Mouse (Mus musculus) kidney, adult 18-20 months (tissue): ENCODE data around the gene Trhde.

ENCODE experiments used
- DNase-seq: peaks from one replicate; pipeline ENCODE4 v3.0.0; 2021

The Trhde gene

DNA sequence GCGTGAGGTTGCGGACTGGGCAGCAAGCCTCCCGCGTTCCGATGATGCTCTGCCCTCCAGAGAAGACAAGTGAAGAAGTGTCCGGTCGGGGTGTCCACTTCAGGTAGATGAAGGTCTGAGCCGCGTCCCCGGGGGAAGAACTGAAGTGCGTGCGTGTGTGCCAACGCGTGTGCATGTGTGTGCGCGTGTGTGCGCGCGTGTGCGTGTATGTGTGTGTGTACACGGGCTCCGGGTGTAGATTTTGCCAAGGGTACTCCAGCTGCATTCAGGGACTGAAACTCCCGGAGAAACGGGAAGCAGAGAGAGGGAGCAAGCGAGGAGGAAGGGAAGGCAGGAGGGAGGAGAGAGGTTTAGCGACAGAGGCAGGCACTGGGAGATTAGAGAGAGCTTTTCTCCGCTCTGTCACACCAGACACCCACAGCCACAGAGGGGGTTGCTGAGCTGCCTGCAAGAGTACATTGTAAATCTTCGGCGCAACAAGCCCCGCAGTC, at the start of gene Trhde:
Gene Trhde (minus strand): TSS at position 147 of the 491 bp plus-strand sequence.
- DNase-seq, result no peak

DNA sequence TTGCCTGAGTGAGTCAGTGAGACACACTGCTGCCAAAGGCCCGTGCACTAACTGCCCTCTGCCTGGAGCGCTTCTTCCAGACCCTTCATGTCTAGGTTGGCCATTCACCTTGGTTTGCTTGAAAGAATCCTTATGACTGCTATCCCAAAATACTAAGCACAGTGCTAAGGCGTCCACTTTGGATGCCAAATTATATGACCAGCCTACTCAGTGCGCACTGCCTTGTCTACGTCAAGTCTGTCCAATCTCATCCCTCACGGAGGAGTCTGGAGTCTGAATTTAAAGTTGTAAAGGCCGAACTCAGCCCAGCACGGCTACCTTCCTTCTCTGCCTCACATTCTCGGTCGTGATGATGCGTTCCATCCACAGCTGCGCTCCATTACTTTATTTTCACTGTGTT, 39.9 kb upstream of the Trhde start:
- no peak for DNase-seq

DNA sequence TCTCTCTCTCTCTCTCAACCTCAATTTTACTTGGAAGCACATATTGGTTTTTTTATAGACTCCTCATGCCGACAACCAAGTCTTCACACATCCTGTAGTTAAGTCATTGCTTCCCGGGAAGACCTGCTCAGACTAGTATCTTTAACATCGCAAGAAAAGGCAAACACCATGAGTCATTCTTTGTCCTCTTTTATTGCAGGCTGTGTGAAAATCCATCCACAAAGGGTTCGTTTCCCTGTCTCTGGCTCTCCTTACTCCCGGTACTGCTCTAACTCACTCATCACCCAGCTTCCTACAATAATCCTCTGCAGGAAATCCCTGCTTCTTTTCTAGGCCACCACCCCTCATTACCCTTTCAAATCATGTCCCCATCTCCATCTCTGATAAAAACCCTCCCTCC, 39.3 kb upstream of the Trhde start:
- no peak for DNase-seq

DNA sequence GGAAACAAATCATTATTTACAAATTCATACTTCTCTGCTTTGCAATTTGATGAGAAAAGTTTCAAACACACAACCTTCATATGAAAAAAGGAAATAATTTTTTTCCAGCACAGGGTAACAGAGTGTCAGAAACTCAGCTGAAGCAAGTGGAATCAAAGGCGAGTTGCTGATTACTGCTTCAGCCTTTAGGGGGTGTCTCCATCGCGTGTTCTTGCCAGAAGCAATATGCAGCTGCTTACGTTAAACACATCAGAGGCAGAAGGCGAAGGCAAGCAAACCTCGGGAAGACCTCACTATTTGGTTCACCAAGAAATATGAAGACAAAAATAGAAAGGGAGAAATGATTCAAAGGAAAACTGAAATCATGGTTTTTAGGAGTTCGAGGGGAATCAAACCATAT, 29.2 kb upstream of the Trhde start:
- DNase-seq, result no peak

DNA sequence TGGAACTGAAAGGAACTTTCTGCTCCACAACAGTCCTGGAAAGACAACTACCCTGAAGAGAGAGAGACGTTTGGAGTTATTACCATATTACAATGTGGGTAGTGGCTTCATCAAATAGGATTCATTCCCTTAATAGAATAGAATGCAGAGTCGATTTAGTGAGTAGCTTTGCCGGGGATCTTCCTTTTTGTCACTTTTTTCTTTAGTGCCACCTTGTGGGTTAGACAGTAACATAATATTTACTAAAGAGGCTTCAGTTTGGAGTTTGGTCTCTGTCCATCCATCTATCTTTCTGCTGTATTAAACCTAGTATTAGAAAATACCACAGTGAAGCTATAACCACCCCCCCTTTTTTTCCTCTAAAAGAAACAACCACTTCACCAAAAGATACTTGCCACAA, 6.7 kb upstream of the Trhde start:
- DNase-seq, result no peak

DNA sequence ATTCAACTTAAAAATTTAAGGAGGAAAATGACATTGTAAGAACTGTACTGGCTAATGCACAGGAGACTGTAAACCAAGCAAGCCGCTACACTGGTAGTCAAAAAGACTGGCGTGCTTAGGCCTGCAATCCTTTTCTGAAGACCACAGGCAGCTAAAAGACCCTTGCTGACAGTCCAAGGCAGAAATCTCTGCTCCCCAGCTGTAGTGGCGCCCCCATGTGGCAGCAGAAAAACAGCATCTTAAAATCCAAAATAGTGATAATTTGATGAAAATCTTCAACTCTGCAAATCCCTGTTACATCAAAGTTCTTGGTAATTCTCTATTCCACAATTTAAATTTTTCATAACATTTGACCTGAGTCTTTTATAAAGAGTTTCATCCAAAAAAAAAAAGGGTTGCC, 3.8 kb upstream of the Trhde start:
- DNase-seq, result no peak

DNA sequence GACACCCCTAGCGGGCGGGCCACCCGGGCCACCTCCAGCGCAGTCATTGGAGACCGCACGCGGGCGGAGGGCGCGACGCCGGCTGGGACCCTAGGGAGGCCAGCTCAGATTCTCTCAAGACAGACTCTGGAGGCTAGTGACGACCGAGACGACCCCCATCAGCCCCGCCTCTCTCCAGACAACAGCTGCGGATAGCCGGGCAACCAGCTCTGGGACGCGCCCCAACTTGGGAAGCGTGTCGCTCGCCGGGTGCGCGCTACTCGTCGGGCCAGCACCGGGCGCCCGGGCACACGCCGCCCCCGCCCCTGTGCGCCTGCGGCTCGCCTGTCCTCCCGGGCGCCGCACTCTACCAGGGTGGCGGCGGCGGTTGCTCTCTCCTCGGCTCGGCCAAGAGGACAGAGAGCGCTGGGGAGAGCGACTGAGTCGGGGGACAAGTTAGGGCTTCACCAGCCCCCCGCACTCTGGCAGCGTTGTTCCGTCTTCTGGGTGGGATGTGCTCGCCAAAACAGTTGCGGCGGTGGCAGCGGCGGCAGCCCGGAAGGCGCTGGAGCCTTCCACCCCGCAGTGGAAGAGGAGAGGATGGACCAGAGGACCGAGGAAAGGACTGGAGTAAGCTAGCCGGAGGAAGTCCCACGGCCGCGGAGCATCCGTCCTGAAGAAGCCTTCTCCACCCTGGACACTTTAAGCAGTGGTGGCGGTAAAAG, 498 bp downstream of the Trhde start:
- DNase-seq, result no peak

DNA sequence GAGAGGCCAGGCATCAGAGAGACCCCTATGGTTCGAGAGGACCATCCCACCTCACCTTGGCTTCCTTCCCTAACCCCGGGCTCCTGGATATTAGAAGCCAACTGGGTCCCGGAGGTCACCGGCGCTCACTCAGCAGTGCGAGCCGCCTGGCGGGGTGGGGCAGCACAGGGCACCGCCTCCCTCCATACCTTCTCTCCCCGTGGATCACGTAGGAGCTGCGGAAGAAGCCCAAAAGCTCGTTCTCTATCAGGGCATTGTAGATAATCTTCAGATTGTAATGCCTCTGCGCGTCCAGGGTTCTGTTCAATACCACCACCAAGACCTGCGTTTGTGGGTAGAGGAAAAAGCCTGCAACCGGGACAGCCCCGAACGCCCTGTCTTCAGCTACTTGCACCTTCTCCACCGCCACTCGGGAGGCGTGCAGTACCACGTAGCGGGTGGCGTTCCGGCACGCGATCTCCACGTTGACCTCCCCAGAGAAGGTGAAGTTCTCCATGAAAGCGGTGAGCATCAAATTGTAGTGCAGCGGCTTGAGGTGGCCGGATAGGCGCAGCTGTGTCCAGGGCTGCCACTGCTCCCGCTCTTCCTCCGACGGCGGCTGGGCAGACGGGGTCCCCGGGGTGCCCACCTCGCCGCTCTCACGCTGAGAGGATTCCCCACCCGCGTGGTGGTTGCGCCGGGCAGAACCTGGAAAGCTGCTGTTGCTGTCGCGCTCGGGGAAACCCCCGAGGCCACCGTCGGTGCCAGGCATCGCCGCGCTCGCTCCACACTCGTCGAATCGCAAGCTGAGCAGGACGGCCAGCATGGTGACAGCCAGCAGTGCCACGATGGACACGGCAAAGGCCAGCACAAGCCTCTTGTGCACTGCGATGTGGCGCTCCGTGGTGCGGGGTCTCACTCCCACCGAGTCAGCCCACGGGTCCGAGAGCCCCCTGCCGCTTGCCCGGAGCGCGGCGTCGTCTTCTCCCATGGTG, 1.5 kb downstream of the Trhde start:
- no peak for DNase-seq

DNA sequence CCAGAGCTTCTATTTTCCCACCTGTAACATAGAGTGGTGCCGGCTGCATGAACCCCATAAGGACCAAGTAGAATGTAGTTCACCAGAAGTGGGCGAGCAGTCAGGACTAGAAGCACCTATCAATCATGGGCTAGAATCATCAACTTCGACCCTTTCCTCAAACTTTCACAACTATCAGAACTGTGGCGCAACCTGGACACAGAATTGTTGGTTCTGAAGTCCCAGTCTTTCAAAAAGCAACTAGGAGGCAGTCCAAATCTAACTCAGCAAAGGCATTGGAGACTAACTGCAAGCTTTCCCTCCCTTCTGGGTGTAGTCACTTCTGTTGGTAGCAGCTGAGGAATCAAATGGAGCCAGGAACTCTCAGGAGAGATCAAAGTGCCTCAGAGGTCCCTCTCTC, 2.6 kb downstream of the Trhde start:
- no peak for DNase-seq

DNA sequence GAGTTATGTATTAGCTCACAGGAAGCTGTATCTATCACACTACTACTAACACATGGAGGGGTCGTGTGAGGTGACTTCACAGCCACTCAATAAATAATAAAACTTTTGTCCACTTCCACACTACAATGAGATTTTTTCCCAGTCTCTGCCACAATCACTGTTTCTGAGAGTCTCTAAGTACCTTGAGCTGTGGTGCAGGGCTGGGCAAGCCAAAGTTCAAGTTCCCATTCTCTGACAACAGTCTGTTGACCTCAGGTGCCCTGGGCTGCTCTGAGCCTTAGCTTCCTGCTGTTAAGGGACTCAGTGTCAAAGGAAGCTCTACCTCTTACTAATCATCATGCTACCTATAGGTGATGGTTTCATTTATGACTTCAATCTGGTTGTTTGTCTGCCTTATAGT, 3.3 kb downstream of the Trhde start:
- DNase-seq, result no peak

DNA sequence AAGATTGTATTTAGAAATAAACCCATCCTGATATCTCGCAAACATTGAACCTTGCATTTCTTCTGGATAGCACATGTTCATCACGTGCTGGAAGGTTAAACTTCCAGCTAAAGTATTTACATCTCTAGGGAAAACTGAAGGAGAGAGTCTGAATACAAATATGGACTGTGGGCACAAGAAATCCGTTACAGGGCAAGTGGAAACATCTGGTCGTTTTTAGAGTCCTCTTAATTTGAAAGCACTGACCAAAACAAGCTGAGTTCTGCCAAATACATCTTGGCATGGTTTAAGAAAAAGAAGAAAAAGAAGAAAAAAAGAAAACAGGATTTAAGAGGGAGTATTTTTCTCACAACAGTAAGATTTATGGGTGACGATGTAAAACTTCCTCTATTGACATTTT, 3.9 kb downstream of the Trhde start:
- DNase-seq, result no peak

DNA sequence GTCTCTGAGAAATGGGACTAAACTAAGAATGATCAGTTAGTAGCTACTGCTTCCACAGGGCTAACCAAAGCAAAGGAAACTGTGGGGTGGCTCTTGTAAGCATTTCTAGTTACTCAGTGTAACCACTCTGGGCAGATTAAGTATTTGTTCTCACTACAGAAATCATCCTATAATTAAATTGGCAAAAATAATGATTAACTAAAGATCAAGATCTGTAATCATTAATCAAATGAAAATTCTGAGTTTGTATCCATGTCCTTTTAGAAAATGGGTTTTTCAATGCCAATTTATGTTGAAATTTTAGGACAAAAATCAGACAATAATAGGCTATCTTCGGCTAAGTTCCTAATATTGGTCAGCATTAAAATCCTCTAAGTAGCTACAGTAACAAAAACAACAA, 4.4 kb downstream of the Trhde start:
- no peak for DNase-seq

DNA sequence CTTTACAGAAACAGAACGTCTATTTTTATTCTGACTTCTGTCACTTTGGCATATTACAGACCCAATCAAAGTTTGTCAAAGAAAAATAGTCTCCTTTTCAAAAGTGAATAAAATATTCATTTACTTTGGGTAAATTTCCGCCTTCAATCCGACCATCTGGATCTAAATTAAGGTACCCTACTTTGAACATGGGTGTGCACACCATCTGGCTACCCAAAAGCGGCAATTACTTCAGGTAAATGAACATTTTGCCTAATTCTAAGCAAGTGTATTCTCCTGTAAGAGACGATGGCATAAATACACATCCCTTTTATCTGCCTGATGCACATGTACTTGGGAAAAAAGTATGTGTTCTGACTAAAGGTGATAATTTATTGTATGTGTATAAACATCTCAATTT, 5.2 kb downstream of the Trhde start:
- no peak for DNase-seq

DNA sequence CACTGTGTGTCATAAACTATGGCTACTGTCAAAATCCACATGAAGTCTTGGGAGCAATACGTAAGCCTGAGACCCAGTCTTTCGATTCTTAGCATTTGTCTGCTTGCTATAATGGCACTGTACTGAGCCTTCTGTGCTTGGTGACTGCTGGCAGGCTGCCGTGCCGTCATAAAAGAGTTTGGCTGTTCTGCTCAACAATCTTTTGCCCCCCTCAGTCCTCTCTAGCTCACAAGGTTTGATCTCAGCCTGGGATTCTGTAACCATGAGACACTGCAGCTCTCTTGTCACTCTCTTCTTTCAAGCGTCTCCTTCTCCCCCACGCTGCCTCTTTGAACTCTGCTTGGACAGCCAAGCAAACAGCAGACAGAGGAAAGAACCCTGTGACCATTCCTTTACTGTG, 7.9 kb downstream of the Trhde start:
- no peak for DNase-seq

DNA sequence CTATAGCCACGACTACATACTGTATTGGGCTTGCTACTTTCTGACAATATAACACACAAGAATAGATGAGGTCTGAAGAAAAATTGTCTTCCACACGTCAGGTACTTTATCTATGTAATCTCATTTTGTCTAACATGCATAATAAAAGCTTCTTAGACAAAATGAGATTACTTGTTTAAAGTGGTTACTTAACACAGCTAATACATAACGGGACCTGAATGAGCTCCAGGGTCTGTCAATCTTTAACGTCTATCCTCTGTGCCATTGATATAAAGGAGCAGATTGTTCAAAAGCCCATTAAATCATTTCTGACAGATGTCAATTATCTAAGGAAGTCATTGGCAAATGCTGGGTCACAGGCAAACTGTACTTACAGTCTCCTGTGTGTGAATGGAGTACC, 36.2 kb downstream of the Trhde start:
- no peak for DNase-seq

DNA sequence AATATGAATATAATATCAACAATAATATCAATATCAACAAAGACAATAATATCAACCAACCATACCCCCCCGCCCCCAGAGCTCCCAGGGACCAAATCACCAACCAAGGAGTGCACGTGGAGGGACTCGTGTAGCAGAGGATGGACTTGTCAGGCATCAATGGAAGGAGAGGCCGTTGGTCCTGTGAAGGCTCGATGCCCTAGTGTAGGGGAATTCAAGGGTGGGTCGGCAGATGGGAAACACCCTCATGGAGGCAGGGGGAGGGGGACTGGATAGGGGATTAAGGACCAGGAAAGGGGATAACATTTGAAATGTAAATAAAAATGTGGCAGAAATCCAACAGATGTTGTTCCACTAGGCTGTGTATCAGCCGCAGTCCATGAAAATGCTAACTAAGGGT, 40.0 kb downstream of the Trhde start:
- DNase-seq, result no peak

DNA sequence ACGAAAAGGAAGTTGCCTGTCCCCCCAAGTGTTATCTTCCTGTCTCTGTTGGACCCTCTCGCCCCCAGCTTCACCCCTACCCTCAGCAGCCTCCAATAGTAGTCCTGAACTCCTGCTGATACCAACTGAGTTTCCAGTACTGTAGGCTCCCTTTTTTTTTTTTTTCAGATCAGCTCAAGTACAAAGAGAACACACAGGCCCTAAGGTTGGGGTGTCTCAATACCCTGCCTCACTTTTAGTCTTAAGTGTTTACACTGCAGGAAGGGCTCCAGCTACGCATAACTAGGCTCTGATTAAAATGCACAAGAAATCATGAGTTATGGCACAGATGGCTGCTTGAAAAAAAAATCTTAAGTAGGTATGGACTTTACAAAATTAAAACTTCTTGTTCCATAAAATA, 42.9 kb downstream of the Trhde start:
- no peak for DNase-seq

DNA sequence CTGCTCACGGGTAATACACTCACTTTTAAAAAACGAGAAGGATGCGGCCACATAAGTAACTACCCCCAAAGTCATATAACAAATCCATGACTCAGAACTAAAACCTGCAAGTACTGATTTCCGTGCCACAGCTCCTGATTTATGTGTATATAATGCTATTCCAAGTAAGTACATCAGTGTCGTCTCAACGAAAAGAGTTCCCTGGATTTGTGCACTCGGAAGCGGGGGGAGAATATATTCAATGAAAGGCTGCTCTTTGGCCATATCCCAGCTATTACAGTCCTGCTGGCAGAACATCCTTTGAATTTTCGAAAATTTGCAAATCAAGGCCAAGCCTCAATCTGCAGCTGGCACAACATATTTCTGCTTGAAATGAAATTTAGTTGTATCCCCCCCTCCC, 43.5 kb downstream of the Trhde start:
- DNase-seq, result no peak

DNA sequence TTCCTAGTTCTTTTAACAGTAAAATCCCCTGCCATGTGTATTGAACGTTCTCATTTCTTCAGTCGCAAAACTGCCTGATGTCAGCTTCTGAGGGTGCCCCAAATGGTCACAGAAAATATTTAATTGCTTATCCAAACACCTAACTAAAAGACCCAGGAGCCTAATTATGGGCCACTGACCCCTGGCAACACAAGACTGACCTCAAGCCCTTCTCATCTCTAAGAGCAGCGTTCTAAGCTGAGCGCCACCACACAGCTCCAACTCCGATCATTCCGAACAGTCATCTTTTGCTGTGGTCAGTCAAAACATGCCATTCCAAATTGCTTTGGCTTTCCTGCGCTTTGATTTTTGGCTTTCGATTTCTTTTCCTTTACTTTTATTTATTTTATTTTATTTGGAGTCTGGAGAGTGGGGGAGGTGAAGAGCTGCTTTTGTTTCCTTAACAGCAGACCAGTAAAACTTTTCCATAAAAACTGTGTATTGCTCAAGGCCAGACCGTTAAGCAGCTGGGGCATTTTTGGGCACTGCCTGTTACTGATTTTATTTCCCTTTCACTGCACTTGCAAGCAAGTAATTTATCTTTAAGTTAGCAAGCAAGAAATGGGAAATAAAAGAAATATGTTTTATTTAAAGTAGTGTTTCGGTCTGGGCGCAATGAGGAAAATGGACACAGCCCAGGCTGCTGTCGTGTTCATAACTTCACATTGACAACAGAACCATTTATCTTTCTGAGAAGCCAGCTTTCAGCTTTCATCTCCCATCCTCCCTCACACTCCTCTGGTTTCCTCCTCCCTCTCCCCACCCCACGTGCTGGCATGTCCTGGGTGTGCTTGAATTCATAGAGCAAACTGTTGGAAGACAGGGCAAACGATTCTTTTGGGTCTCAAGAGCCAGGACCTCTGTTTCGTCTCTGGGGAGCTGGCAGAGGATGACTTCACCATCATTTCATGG, 59.1 kb downstream of the Trhde start:
- DNase-seq, result no peak

DNA sequence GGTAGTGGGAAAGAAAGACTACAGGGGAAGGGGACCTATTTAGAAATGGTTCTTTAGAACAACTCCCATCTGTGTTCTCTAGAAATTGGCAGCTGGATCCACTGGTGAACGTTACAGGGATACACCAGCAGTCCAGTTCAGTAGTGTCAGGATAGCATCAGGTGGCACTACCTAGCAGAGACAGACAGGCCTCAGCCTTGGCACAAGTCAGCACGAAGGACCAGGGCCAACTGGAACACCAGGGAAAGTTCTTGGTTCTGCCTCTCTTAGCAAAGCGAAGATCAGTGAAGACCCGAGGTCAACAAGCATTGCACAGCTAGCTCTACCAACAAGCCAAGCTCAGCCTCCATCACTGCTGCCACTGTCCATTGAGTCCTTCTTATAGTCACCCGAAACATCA, 62.2 kb downstream of the Trhde start:
- no peak for DNase-seq

DNA sequence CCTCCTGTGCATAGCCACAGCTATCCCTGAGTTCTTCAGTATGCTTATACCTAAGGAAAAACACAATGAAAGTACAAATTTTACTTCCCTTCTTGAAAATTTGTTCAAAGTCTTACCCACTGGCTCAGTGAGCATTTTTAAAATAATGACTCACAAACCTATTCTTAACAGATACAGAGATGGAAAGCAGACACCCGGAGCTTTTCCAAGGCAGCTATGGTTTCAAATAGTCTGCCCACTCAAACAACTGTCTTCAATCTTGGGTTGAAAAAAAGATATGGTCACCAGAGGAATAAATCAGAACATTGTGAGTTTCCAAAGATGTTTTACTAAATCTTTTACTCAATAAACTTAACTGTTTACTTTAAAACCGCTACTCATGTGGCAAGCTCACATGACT, 64.5 kb downstream of the Trhde start:
- no peak for DNase-seq

DNA sequence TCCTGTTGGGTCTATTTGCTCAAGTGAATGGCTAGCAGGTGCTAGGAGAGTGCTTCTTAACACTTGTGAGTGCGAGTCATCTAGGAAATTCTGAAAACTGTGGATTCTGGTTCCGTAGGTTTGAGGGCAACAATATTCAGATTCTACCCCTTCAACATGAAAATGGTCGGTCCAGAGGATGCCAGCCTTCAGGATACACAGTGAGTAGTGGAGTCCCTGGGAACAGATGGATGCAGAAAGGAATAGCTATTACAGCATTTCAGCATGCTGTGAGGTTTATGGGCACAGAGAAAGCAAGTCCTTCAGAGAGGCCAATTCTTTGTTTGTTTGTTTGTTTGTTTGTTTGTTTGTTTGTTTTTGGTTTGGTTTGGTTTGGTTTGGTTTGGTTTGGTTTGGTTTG, 65.7 kb downstream of the Trhde start:
- DNase-seq, result no peak

DNA sequence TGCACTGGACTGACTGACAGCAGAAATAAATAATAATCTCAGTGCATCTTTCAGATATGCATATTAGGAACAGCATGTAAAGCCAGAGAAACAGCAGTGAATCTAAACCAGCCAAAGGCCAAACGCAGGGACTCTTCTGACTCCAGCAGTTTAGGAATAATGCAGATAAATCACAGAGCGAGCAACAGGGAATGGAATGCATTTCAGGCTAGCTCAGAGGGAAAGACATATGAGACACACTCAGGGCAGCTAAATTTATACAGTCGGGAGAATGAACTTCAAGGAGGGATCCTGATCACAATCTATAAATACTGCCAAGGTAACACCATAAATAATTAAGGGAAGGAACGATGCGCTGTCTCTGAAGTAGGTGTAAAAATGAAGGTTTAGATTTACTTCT, 66.4 kb downstream of the Trhde start:
- no peak for DNase-seq
